Mouse (Mus musculus) MEL (cell line): ENCODE data around the gene Hpse2. TPM values are rescaled to one million over a fixed set of nuclear protein-coding genes. Genes with fewer than 3 reads are reported as not detected.

Experiments
- DNase-seq: peaks from one replicate; pipeline ENCODE4 v3.0.0; 2011; ENCODE audit warnings: low read depth, low spot score
- H3K27ac ChIP-seq: 2 replicates; pipeline ENCODE4 v1.5.1; 2012; ENCODE audit warnings: low read depth, mild to moderate bottlenecking, control low read depth, low read length, moderate library complexity; ENCODE audit not compliant: control insufficient read depth
- H3K27me3 ChIP-seq, 2 experiments: fragments of 150-350 bp in 1 of 2; sonication (generic) in 1 of 2; 2 replicates each; pipeline ENCODE4 v1.6.1; 2012; ENCODE audit warnings: low read length in 2 of 2, mild to moderate bottlenecking in 2 of 2, improper control_type of control experiment in 1 of 2, moderate library complexity in 1 of 2; ENCODE audit not compliant: insufficient read depth in 2 of 2, control insufficient read depth in 1 of 2
- H3K36me3 ChIP-seq, 2 experiments: 2 replicates each; pipeline ENCODE4 v1.6.1; 2012 to 2014; ENCODE audit warnings: low read length in 2 of 2, improper control_type of control experiment in 1 of 2, inconsistent platforms in 1 of 2, mild to moderate bottlenecking in 1 of 2; ENCODE audit not compliant: insufficient read depth in 2 of 2, control insufficient read depth in 1 of 2
- H3K4me1 ChIP-seq, 2 experiments: fragments of 150-350 bp in 1 of 2; sonication (generic) in 1 of 2; 2 replicates each; pipeline ENCODE4 v1.6.1; 2012; ENCODE audit warnings: low read length in 2 of 2, improper control_type of control experiment in 1 of 2, mild to moderate bottlenecking in 1 of 2; ENCODE audit not compliant: insufficient read depth in 2 of 2, control insufficient read depth in 1 of 2
- H3K4me3 ChIP-seq, 2 experiments: fragments of 150-350 bp in 1 of 2; sonication (generic) in 1 of 2; 2 replicates each; pipeline ENCODE4 v1.5.1; 2012; ENCODE audit warnings: low read depth in 2 of 2, low read length in 2 of 2, mild to moderate bottlenecking in 2 of 2, moderate library complexity in 2 of 2, control low read depth in 1 of 2, improper control_type of control experiment in 1 of 2; ENCODE audit not compliant: control insufficient read depth in 1 of 2, insufficient read depth in 1 of 2
- H3K79me2 ChIP-seq: 2 replicates; pipeline ENCODE4 v1.6.1; 2012; ENCODE audit warnings: mild to moderate bottlenecking, low read length, moderate library complexity; ENCODE audit not compliant: control insufficient read depth, poor library complexity, insufficient read depth
- H3K9ac ChIP-seq: 2 replicates; pipeline ENCODE4 v1.6.1; 2012; ENCODE audit warnings: low read depth, mild to moderate bottlenecking, control low read depth, low read length, moderate library complexity; ENCODE audit not compliant: control insufficient read depth, poor library complexity, severe bottlenecking
- H3K9me3 ChIP-seq: fragments of 150-350 bp; sonication (generic); replicated peaks from 2 replicates; pipeline ENCODE4 v1.6.1; 2012; ENCODE audit warnings: mild to moderate bottlenecking, low read length, improper control_type of control experiment, moderate library complexity; ENCODE audit not compliant: insufficient read depth
- CHD2 ChIP-seq: IDR thresholded peaks from 2 replicates; pipeline ENCODE4 v1.6.1; 2011; ENCODE audit warnings: low read length, improper control_type of control experiment
- CTCF ChIP-seq, 3 experiments: IDR thresholded peaks in 2 of 3; conservative IDR thresholded peaks in 1 of 3; 2 replicates each; pipeline ENCODE4 v1.5.1; 2011 to 2012; ENCODE audit warnings: low read length in 3 of 3, low read depth in 2 of 3, mild to moderate bottlenecking in 2 of 3, improper control_type of control experiment in 1 of 3, inconsistent platforms in 1 of 3, mixed read lengths in 1 of 3, moderate library complexity in 1 of 3; ENCODE audit not compliant: control insufficient read depth in 1 of 3, insufficient read depth in 1 of 3, poor library complexity in 1 of 3, severe bottlenecking in 1 of 3
- EP300 ChIP-seq, 2 experiments: IDR thresholded peaks; 2 replicates each; pipeline ENCODE4 v1.6.1; 2011; ENCODE audit warnings: improper control_type of control experiment in 2 of 2, low read length in 2 of 2, low read depth in 1 of 2, mild to moderate bottlenecking in 1 of 2
- GABPA ChIP-seq: IDR thresholded peaks from 2 replicates; pipeline ENCODE4 v1.6.1; 2012; ENCODE audit warnings: low read depth, mild to moderate bottlenecking, inconsistent platforms, low read length, improper control_type of control experiment, moderate library complexity
- HCFC1 ChIP-seq: IDR thresholded peaks from 2 replicates; pipeline ENCODE4 v1.6.1; 2012; ENCODE audit warnings: low read depth, mild to moderate bottlenecking, inconsistent platforms, low read length, improper control_type of control experiment, moderate library complexity
- JUND ChIP-seq: IDR thresholded peaks from 2 replicates; pipeline ENCODE4 v1.6.1; 2011; ENCODE audit warnings: low read depth, mild to moderate bottlenecking, improper control_type of control experiment, low read length
- KAT2A ChIP-seq: conservative IDR thresholded peaks from 2 replicates; pipeline ENCODE4 v1.6.1; 2012; ENCODE audit warnings: low read depth, low read length, improper control_type of control experiment, inconsistent platforms
- MAFK ChIP-seq: IDR thresholded peaks from 2 replicates; pipeline ENCODE4 v1.6.1; 2011; ENCODE audit warnings: low read depth, mild to moderate bottlenecking, low read length, improper control_type of control experiment, borderline replicate concordance
- MAZ ChIP-seq: IDR thresholded peaks from 2 replicates; pipeline ENCODE4 v1.6.1; 2012; ENCODE audit warnings: low read depth, mild to moderate bottlenecking, inconsistent platforms, low read length, improper control_type of control experiment
- MEF2A ChIP-seq: IDR thresholded peaks from 2 replicates; pipeline ENCODE4 v1.6.1; 2014; ENCODE audit warnings: low read depth, mild to moderate bottlenecking, inconsistent platforms, low read length, improper control_type of control experiment; ENCODE audit not compliant: poor library complexity, insufficient replicate concordance, severe bottlenecking; ENCODE audit errors: extremely low read depth
- MYC ChIP-seq: IDR thresholded peaks from 2 replicates; pipeline ENCODE4 v1.6.1; 2011; ENCODE audit warnings: low read depth, mild to moderate bottlenecking, low read length, improper control_type of control experiment, moderate library complexity
- NELFE ChIP-seq: IDR thresholded peaks from 2 replicates; pipeline ENCODE4 v1.6.1; 2011; ENCODE audit warnings: low read depth, low read length, improper control_type of control experiment
- POLR2A ChIP-seq, 2 experiments: IDR thresholded peaks; 2 replicates each; pipeline ENCODE4 v1.6.1; 2011 to 2012; ENCODE audit warnings: low read length in 2 of 2, mild to moderate bottlenecking in 2 of 2, control low read depth in 1 of 2, improper control_type of control experiment in 1 of 2, low read depth in 1 of 2, moderate library complexity in 1 of 2; ENCODE audit not compliant: control insufficient read depth in 1 of 2, insufficient read depth in 1 of 2, poor library complexity in 1 of 2
- POLR2AphosphoS2 ChIP-seq: IDR thresholded peaks from 2 replicates; pipeline ENCODE4 v1.6.1; 2011; ENCODE audit warnings: low read length, improper control_type of control experiment
- POLR2AphosphoS5 ChIP-seq: IDR thresholded peaks from 2 replicates; pipeline ENCODE4 v1.6.1; 2012; ENCODE audit warnings: low read depth, borderline replicate concordance, mild to moderate bottlenecking, inconsistent platforms, low read length, moderate library complexity, mixed read lengths
- RAD21 ChIP-seq: IDR thresholded peaks from 2 replicates; pipeline ENCODE4 v1.6.1; 2011; ENCODE audit warnings: mild to moderate bottlenecking, low read depth, low read length, improper control_type of control experiment
- SIN3A ChIP-seq: IDR thresholded peaks from 2 replicates; pipeline ENCODE4 v1.6.1; 2012; ENCODE audit warnings: low read length, improper control_type of control experiment, inconsistent platforms
- SMC3 ChIP-seq: IDR thresholded peaks from 2 replicates; pipeline ENCODE4 v1.6.1; 2011; ENCODE audit warnings: low read depth, low read length, improper control_type of control experiment
- TBP ChIP-seq: IDR thresholded peaks from 2 replicates; pipeline ENCODE4 v1.8.0; 2011; ENCODE audit warnings: low read depth, low read length, improper control_type of control experiment
- TCF12 ChIP-seq: IDR thresholded peaks from 2 replicates; pipeline ENCODE4 v1.6.1; 2014; ENCODE audit warnings: low read depth, mild to moderate bottlenecking, inconsistent platforms, low read length, improper control_type of control experiment, moderate library complexity
- UBTF ChIP-seq: IDR thresholded peaks from 2 replicates; pipeline ENCODE4 v1.6.1; 2012; ENCODE audit warnings: low read depth, mild to moderate bottlenecking, inconsistent platforms, low read length, improper control_type of control experiment, moderate library complexity, borderline replicate concordance; ENCODE audit not compliant: insufficient read depth
- USF1 ChIP-seq: IDR thresholded peaks from 2 replicates; pipeline ENCODE4 v1.6.1; 2014; ENCODE audit warnings: low read depth, mild to moderate bottlenecking, inconsistent platforms, low read length, improper control_type of control experiment, moderate library complexity
- USF2 ChIP-seq, 2 experiments: IDR thresholded peaks; 2 replicates each; pipeline ENCODE4 v1.6.1; 2011 to 2012; ENCODE audit warnings: improper control_type of control experiment in 2 of 2, low read length in 2 of 2, borderline replicate concordance in 1 of 2, inconsistent platforms in 1 of 2, low read depth in 1 of 2, mild to moderate bottlenecking in 1 of 2; ENCODE audit not compliant: insufficient read depth in 1 of 2
- ZNF384 ChIP-seq: IDR thresholded peaks from 2 replicates; pipeline ENCODE4 v1.6.1; 2012; ENCODE audit warnings: low read depth, mild to moderate bottlenecking, inconsistent platforms, low read length, improper control_type of control experiment
- polyA plus RNA-seq, 2 experiments: library from polyadenylated mRNA; stranded (reverse) in 1 of 2; unstranded in 1 of 2; fragments of >175 nt in 1 of 2; fragments of >200 nt in 1 of 2; gene quantifications; 2 replicates each; pipeline versions ENCODE4 v1.2.1 to v1.2.4; 2012; ENCODE audit warnings: low replicate concordance in 2 of 2, low read depth in 1 of 2; ENCODE audit not compliant: insufficient read length in 2 of 2, insufficient read depth in 1 of 2, missing spikeins in 1 of 2
- total RNA-seq: library from RNA; depleted of rRNA; stranded (reverse); fragments of 300-350 nt; gene quantifications from 2 replicates; pipeline ENCODE4 v1.2.3, GENCODE M21; 2012

The Hpse2 gene
- total and polyA plus RNA-seq, 3 experiments = not detected

DNA sequence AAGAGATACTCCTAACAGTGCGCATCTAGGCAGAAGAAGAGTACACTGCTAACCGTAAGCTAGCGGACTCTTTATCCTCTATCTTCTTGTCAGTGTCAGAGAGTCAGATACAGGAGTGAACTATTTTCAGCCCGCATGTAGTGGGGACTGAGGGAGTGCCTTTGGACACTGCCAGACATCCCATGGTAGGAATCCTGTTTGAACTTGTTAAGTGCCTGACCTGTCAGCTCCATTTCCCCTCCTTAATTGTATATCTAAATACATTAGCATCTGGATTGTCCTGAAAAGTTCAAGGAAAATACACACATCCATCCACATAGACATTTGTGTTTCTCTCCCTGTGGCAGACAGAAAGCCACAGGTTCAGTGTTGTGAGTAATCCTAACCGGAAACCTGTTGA is 531.1 kb downstream of the Hpse2 start:
- TF ChIP-seq MAZ (no peak), POLR2AphosphoS2 (no peak), JUND (no peak), MYC (no peak), POLR2AphosphoS5 (no peak), ZNF384 (no peak), SIN3A (no peak), MAFK (no peak), CHD2 (no peak), RAD21 (no peak)
- TF ChIP-seq, all 39 proteins: peak for 0
- H3K36me3 ChIP-seq = no peaks in the 10 kb centered on the region
- H3K27ac ChIP-seq = no peak overlapping the region
- DNase-seq = no peak
- H3K79me2 ChIP-seq = no peaks in the 10 kb centered on the region
- H3K4me1 ChIP-seq = no peaks in the 10 kb centered on the region
- no peaks in the 10 kb centered on the region for H3K9me3 ChIP-seq
- H3K9ac ChIP-seq = no peak overlapping the region
- H3K4me3 ChIP-seq = no peak overlapping the region
- peaks cover 4% of the 10 kb centered on the region in 2 experiments; a peak in 2 of 4 replicates for H3K27me3 ChIP-seq

DNA sequence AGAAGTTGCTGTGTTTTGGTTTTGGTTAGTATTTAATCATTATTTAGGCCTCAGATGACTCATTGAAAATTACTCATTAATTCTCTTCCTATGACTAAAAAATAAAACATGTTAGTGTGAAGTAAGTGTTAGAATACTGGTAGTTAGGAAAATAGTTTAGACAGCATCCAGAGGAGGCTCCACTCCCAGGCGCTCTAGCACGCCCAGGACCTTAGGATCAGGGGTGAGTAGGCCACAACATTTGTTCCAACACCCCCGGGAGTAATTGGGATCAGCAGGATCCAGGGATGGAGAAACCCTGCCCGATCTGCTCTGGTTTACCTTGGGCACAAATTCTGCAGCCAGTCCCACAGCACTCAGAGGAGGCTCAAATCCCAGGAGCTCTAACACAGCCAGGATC is 532.5 kb downstream of the Hpse2 start:
- Histone ChIP-seq H3K4me1 (no peaks in the 10 kb centered on the region), H3K9me3 (no peaks in the 10 kb centered on the region), H3K4me3 (no peak overlapping the region), H3K36me3 (no peaks in the 10 kb centered on the region)
- no peak for DNase-seq
- TF ChIP-seq POLR2A (IDR thresholded peaks at IDR 0.05; ENCODE audit: control insufficient read depth in 1 of 2, insufficient read depth in 1 of 2, low read depth in 1 of 2, low read length in 2 of 2, poor library complexity in 1 of 2) (no peak), USF1 (no peak), KAT2A (no peak), MYC (no peak), POLR2AphosphoS2 (no peak), MAZ (no peak), GABPA (no peak), TBP (no peak), CHD2 (no peak), MEF2A (no peak), HCFC1 (no peak), CTCF (IDR thresholded peaks at IDR 0.05 in 2 of 3, conservative IDR thresholded peaks at IDR 0.05 in 1 of 3; ENCODE audit: control insufficient read depth in 1 of 3, insufficient read depth in 1 of 3, low read depth in 2 of 3, low read length in 3 of 3, poor library complexity in 1 of 3, severe bottlenecking in 1 of 3) (no peak), USF2 (IDR thresholded peaks at IDR 0.05; ENCODE audit: borderline replicate concordance in 1 of 2, insufficient read depth in 1 of 2, low read depth in 1 of 2, low read length in 2 of 2) (no peak), EP300 (IDR thresholded peaks at IDR 0.05; ENCODE audit: low read depth in 1 of 2, low read length in 2 of 2) (no peak), SMC3 (no peak), UBTF (no peak), ZNF384 (no peak), TCF12 (no peak), NELFE (no peak)
- TF ChIP-seq, all 39 proteins: peak for 0
- no peak overlapping the region for H3K9ac ChIP-seq
- H3K27ac ChIP-seq = no peak overlapping the region
- H3K79me2 ChIP-seq = no peaks in the 10 kb centered on the region
- H3K27me3 ChIP-seq = peaks cover 4% of the 10 kb centered on the region in 2 experiments; a peak in 2 of 4 replicates
